Mouse (Mus musculus) kidney, adult 2 months (tissue): Measurements from ENCODE around the gene Gm28230.

Source experiments
- CTCF ChIP-seq: fragments of 200-500 bp; conservative IDR thresholded peaks from 2 replicates; pipeline ENCODE4 v1.5.1; 2011; ENCODE audit warnings: low read depth, mild to moderate bottlenecking, control low read depth, low read length, moderate library complexity, mixed read lengths; ENCODE audit not compliant: insufficient read depth, insufficient read length
- POLR2A ChIP-seq: fragments of 200-500 bp; IDR thresholded peaks from one replicate; pipeline ENCODE4 v1.6.1; 2011; ENCODE audit warnings: low read depth, low read length, control low read depth

DNA sequence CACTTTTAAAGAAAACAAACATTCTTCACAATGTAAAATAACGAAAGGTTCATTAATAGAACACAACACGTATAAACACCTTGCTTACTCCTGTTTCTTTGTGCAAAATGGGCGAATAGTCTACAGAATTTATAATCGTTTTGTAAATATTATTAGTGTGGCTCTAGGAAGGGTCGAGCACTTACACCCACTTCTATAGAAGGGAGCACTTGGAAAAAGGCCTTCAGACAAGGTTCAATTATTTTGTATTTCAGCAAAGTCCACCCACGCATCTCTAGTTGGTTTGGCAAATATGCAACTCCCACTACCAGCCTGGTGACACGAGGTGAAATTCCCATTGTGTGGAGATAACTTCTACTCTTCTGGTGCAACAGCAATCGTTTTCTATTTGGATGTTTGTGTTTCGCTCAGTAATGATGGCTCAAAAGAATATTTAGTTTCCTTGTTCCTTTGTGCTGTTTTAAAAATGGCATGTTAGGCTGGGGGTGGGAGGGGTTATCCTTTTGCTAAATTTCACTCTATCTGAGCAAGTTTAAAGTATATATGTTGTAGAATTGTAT, 22.0 kb downstream of the Gm28230 start:
- TF ChIP-seq POLR2A (no peak), CTCF (no peak)
